Mouse (Mus musculus) kidney, embryonic 14.5 days (tissue): ENCODE data around the gene Grik5. TPM values are rescaled to one million over a fixed set of nuclear protein-coding genes. Genes with fewer than 3 reads are reported as not detected.
A peak's percentile ranks its signal among the peaks of the same experiment; 100 is the strongest.

Experiments
- ATAC-seq: fragments of 200-750 bp; cut with Nextera tagmentation; 2 replicates; pipeline ENCODE4 v1.8.0; 2017; ENCODE audit warnings: moderate number of reproducible peaks, mild to moderate bottlenecking, moderate TSS enrichment, moderate library complexity; ENCODE audit not compliant: low FRiP score, low TSS enrichment
- H3K27ac ChIP-seq: fragments of 300-500 bp; sonication (generic); 2 replicates; pipeline ENCODE4 v1.5.1; 2014; ENCODE audit warnings: low read depth, mild to moderate bottlenecking, low read length, moderate library complexity, mixed read lengths
- H3K27me3 ChIP-seq: fragments of 300-500 bp; sonication (generic); 2 replicates; pipeline ENCODE4 v1.6.1; 2014; ENCODE audit warnings: mild to moderate bottlenecking, low read length; ENCODE audit not compliant: control insufficient read depth, insufficient read depth
- H3K36me3 ChIP-seq: fragments of 300-500 bp; sonication (generic); 2 replicates; pipeline ENCODE4 v1.6.1; 2014; ENCODE audit warnings: low read length, mixed read lengths; ENCODE audit not compliant: control insufficient read depth, insufficient read depth
- H3K4me1 ChIP-seq: fragments of 300-500 bp; sonication (generic); 2 replicates; pipeline ENCODE4 v1.6.1; 2014; ENCODE audit warnings: low read length, mixed read lengths; ENCODE audit not compliant: control insufficient read depth, insufficient read depth
- H3K4me2 ChIP-seq: fragments of 300-500 bp; sonication (generic); replicated peaks from 2 replicates; pipeline ENCODE4 v1.6.1; 2014; ENCODE audit warnings: low read depth, mild to moderate bottlenecking, low read length
- H3K4me3 ChIP-seq: fragments of 300-500 bp; sonication (generic); 2 replicates; pipeline ENCODE4 v1.5.1; 2014; ENCODE audit warnings: mild to moderate bottlenecking, low read length
- H3K9ac ChIP-seq: fragments of 300-500 bp; sonication (generic); 2 replicates; pipeline ENCODE4 v1.6.1; 2014; ENCODE audit warnings: low read depth, mild to moderate bottlenecking, low read length, moderate library complexity
- H3K9me3 ChIP-seq: fragments of 300-500 bp; sonication (generic); 2 replicates; pipeline ENCODE4 v1.6.1; 2016; ENCODE audit warnings: low read length; ENCODE audit not compliant: control insufficient read depth
- WGBS: fragments of 180-500 bp; shearing (Covaris S2); extraction: QIAGEN DNeasy Blood & Tissue Kit; methylation state at CpG from one replicate; pipeline ENCODE4 v1.1.7; 2014; 5-methylcytosine and 5-hydroxymethylcytosine counted together
- polyA plus RNA-seq: library from polyadenylated mRNA; unstranded; fragments of >200 nt; fragmentation: Nextera tagmentation; extraction: Ambion mirVana; gene quantifications from 2 replicates; pipeline ENCODE4 v1.2.1, GENCODE M21; 2014

Grik5 gene
- polyA plus RNA-seq, 1 experiment from 2014 or later: 14.2 TPM

- WGBS: 59% methylated on average over 7 of the region's 7 CpGs
- Histone ChIP-seq H3K4me1 (no peaks in the 10 kb centered on the region), H3K9me3 (no peaks in the 10 kb centered on the region), H3K27me3 (no peaks in the 10 kb centered on the region), H3K27ac (no peak overlapping the region), H3K4me3 (no peak overlapping the region), H3K9ac (no peak overlapping the region), H3K4me2 (no peak overlapping the region), H3K36me3 (peaks cover 27% of the 10 kb centered on the region)
- ATAC-seq: no peak
These were observed 45.7 kb downstream of the Grik5 start for GRCm38 (mm10) chr7:25026452-25026851.

- Histone ChIP-seq H3K4me1 (no peaks in the 10 kb centered on the region), H3K9ac (no peak overlapping the region), H3K4me3 (no peak overlapping the region), H3K27ac (no peak overlapping the region), H3K9me3 (no peaks in the 10 kb centered on the region), H3K36me3 (peaks cover 30% of the 10 kb centered on the region), H3K27me3 (no peaks in the 10 kb centered on the region), H3K4me2 (no peak overlapping the region)
- ATAC-seq: no peak
- whole genome bisulfite sequencing: 68% methylated on average over 10 of the region's 10 CpGs
These were observed 46.2 kb downstream of the Grik5 start for GRCm38 (mm10) chr7:25025855-25026439.

GRCm38 (mm10) chr7:25011592-25011991 is 60.6 kb downstream of the Grik5 start:
- Histone ChIP-seq H3K27me3 (peaks cover 54% of the 10 kb centered on the region), H3K27ac (no peak overlapping the region), H3K9me3 (no peaks in the 10 kb centered on the region), H3K4me2 (no peak overlapping the region), H3K4me1 (0 out of 2 replicates have a peak, but pooled peaks cover 7% of the 10 kb centered on the region), H3K36me3 (peaks cover 6% of the 10 kb centered on the region; the same call in 1 of the 2 replicates), H3K4me3 (no peak overlapping the region), H3K9ac (no peak overlapping the region)
- 55% methylated on average over 7 of the region's 7 CpGs for WGBS
- ATAC-seq: no peak

GRCm38 (mm10) chr7:25010090-25010913 is 61.8 kb downstream of the Grik5 start:
- 0 out of 2 replicates have a peak overlapping the region, but pooled peaks have one; percentile 23 for H3K9ac ChIP-seq
- 0 out of 2 replicates have a peak, but pooled peaks cover 7% of the 10 kb centered on the region for H3K4me1 ChIP-seq
- peaks cover 67% of the 10 kb centered on the region for H3K27me3 ChIP-seq
- H3K27ac ChIP-seq: no peak overlapping the region
- WGBS: 2% methylated on average over 89 of the region's 97 CpGs
- H3K9me3 ChIP-seq: no peaks in the 10 kb centered on the region
- peak overlapping the region; percentile 35 for H3K4me3 ChIP-seq
- peaks cover 6% of the 10 kb centered on the region; the same call in 1 of the 2 replicates for H3K36me3 ChIP-seq
- ATAC-seq: peak; percentile 47; the same call in 1 of the 2 replicates
- H3K4me2 ChIP-seq: peak overlapping the region; percentile 67

- Histone ChIP-seq H3K9me3 (no peaks in the 10 kb centered on the region), H3K27ac (no peak overlapping the region), H3K4me3 (no peak overlapping the region), H3K4me1 (0 out of 2 replicates have a peak, but pooled peaks cover 7% of the 10 kb centered on the region), H3K27me3 (peaks cover 75% of the 10 kb centered on the region), H3K4me2 (no peak overlapping the region), H3K36me3 (peaks cover 6% of the 10 kb centered on the region; the same call in 1 of the 2 replicates), H3K9ac (no peak overlapping the region)
- 10% methylated on average over 20 of the region's 20 CpGs for WGBS
- ATAC-seq: no peak
These were observed 62.9 kb downstream of the Grik5 start for GRCm38 (mm10) chr7:25009099-25009700.

GRCm38 (mm10) chr7:25008635-25009034 is 63.5 kb downstream of the Grik5 start:
- no peak overlapping the region; the same call in 1 of the 2 replicates for H3K4me3 ChIP-seq
- H3K9me3 ChIP-seq: no peaks in the 10 kb centered on the region
- WGBS: under 1% methylated on average over 17 of the region's 17 CpGs
- 0 out of 2 replicates have a peak, but pooled peaks cover 7% of the 10 kb centered on the region for H3K4me1 ChIP-seq
- H3K27ac ChIP-seq: no peak overlapping the region
- H3K9ac ChIP-seq: no peak overlapping the region
- peak; percentile 21; the same call in 1 of the 2 replicates for ATAC-seq
- H3K27me3 ChIP-seq: peaks cover 75% of the 10 kb centered on the region
- peaks cover 4% of the 10 kb centered on the region; the same call in 1 of the 2 replicates for H3K36me3 ChIP-seq
- no peak overlapping the region for H3K4me2 ChIP-seq

- WGBS: 27% methylated on average over 8 of the region's 8 CpGs
- peaks cover 75% of the 10 kb centered on the region for H3K27me3 ChIP-seq
- peaks cover 2% of the 10 kb centered on the region; the same call in 1 of the 2 replicates for H3K36me3 ChIP-seq
- H3K9ac ChIP-seq: no peak overlapping the region
- no peak overlapping the region for H3K4me3 ChIP-seq
- H3K4me2 ChIP-seq: no peak overlapping the region
- H3K4me1 ChIP-seq: 0 out of 2 replicates have a peak, but pooled peaks cover 7% of the 10 kb centered on the region
- H3K27ac ChIP-seq: no peak overlapping the region
- ATAC-seq: no peak
- no peaks in the 10 kb centered on the region for H3K9me3 ChIP-seq
These were observed 64.4 kb downstream of the Grik5 start for GRCm38 (mm10) chr7:25007609-25008374.

- Histone ChIP-seq H3K27ac (no peak overlapping the region), H3K4me2 (no peak overlapping the region), H3K9me3 (no peaks in the 10 kb centered on the region), H3K9ac (no peak overlapping the region), H3K36me3 (no peaks in the 10 kb centered on the region), H3K27me3 (peaks cover 73% of the 10 kb centered on the region), H3K4me1 (0 out of 2 replicates have a peak, but pooled peaks cover 7% of the 10 kb centered on the region), H3K4me3 (no peak overlapping the region)
- WGBS: 83% methylated on average over 12 of the region's 12 CpGs
- ATAC-seq: no peak
These were observed 65.4 kb downstream of the Grik5 start for GRCm38 (mm10) chr7:25006586-25007364.
